Mouse (Mus musculus): ENCODE data around the gene Apba2. TPM values are rescaled to one million over a fixed set of nuclear protein-coding genes. Genes with fewer than 3 reads are reported as not detected.

The Apba2 gene
- polyA plus RNA-seq, 1 experiment from 2014 or later = 2.9 TPM

DNA sequence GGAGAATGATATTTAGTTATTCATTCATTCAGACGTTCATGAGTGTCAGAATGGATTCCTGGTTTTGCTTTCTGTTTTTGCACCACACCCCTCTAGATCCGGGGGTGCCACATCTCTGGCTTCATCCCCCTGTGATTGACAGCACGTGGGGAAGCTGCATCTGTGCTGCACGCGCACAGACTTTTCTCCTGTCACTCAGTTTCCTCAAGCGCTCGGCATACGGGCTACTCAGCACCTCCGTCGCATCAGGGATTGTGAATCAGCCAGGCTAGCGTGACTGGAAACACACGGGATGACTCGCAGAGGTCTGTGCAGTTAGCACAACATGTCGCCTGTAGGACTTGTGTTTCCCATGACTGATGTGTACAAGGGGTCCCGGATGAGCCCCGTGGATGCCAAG, 72.6 kb downstream of the Apba2 start:
- Histone ChIP-seq H3K4me1 (no peaks in the 10 kb centered on the region; the same call in 1 of the 2 replicates), H3K36me3 (no peaks in the 10 kb centered on the region), H3K9me3 (no peaks in the 10 kb centered on the region), H3K27me3 (no peaks in the 10 kb centered on the region), H3K9ac (no peak overlapping the region), H3K4me2 (no peak overlapping the region), H3K27ac (no peak overlapping the region), H3K4me3 (no peak overlapping the region)
- WGBS = 81% methylated on average over 16 of the region's 16 CpGs
- no peak for ATAC-seq (ENCODE audit: borderline replicate concordance, extremely low read depth, low FRiP score, low TSS enrichment)

DNA sequence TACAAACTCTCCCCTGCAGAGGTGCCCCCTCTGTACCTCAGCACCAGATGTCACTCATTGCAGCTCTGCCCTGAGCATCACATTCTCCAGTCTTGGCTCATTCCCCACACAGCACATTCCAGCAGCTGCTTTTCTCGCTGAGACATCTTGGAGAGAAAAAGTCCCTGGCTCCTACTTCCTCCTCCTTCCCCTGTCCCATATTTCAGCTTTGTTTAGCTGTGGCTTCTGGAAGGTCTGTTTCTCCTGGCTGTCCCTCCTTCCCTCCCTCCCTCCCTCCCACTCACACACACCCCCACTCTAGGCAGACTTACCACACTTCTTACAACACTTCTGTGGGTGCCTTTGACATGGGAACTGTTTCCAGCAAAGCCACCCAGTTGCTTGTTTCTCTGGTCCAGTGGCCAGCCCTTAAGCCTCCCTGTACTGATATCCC, 75.0 kb downstream of the Apba2 start:
- Histone ChIP-seq H3K27me3 (no peaks in the 10 kb centered on the region), H3K4me1 (no peaks in the 10 kb centered on the region), H3K9me3 (no peaks in the 10 kb centered on the region), H3K27ac (peak overlapping the region; percentile 55), H3K9ac (no peak overlapping the region), H3K4me2 (no peak overlapping the region), H3K36me3 (no peaks in the 10 kb centered on the region), H3K4me3 (no peak overlapping the region)
- peak; percentile 83 for ATAC-seq (ENCODE audit: borderline replicate concordance, extremely low read depth, low FRiP score, low TSS enrichment)
- WGBS = 21% methylated on average over 1 of the region's 1 CpGs

DNA sequence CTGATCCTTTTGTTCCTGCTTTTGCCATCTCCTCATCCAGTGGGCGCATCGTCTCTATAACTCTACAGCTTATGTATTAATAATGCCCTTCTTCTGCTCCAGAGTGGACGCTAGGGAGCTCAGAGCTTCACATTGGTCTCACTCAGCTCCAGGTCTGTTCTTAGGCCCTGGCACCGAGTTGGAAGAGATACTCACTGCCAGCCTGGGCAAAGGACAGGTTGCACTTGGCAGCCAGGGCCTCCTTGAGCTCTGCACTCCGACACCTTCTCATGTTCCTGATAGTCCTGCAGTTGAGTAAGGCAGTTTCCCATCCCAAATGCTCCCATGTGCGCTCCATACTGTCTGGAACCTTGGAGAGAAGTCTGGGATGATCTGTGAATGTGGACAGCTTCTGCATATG, 76.7 kb downstream of the Apba2 start:
- WGBS = 90% methylated on average over 6 of the region's 6 CpGs
- H3K36me3 ChIP-seq = no peaks in the 10 kb centered on the region
- no peaks in the 10 kb centered on the region for H3K4me1 ChIP-seq
- H3K27ac ChIP-seq = no peak overlapping the region
- no peak overlapping the region for H3K9ac ChIP-seq
- no peaks in the 10 kb centered on the region for H3K27me3 ChIP-seq
- no peak overlapping the region for H3K4me2 ChIP-seq
- H3K4me3 ChIP-seq = no peak overlapping the region
- ATAC-seq (ENCODE audit: borderline replicate concordance, extremely low read depth, low FRiP score, low TSS enrichment) = no peak
- no peaks in the 10 kb centered on the region for H3K9me3 ChIP-seq

DNA sequence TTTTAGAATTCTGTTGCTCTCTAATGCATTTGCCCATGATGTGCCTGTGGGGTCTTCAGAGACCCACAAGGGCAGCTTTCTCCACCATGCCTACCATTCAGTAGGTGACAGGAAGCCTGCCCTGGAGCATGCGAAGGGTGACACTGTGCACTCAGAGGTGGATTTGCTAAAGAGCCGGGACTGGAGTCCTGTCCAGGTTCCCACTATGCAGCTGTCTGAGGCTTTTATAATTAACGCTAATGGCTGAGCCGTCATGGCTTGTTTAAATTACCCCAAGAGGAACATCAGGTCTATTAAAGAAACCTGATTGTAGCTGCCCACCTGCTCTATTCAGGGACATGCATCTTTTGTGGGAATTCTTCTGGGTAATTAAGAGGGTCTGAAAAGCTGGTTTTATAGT, 78.4 kb downstream of the Apba2 start:
- Histone ChIP-seq H3K4me2 (no peak overlapping the region), H3K27me3 (no peaks in the 10 kb centered on the region), H3K36me3 (no peaks in the 10 kb centered on the region), H3K9ac (no peak overlapping the region), H3K27ac (no peak overlapping the region), H3K4me1 (no peaks in the 10 kb centered on the region), H3K9me3 (no peaks in the 10 kb centered on the region), H3K4me3 (no peak overlapping the region)
- WGBS = 64% methylated on average over 4 of the region's 4 CpGs
- ATAC-seq (ENCODE audit: borderline replicate concordance, extremely low read depth, low FRiP score, low TSS enrichment) = no peak

DNA sequence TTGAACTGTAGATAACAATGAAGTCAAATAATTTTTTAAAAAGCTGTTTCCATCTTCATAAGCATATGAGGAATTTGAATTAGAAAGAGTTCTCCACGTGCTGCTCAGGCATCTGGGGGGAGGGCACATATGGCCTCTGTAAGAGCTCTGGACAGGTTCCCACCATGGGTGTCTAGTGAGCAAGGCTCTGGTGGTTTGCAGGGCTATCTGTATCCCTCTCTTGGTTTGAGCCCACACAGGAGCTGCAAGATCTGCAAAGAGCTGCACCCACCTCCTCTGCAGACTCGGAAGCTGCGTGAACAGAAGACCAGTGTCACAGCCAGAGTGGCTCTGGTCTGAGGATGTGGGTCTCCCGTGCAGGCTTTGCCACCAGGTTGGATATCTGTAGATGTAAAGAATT, 78.8 kb downstream of the Apba2 start:
- Histone ChIP-seq H3K9me3 (no peaks in the 10 kb centered on the region), H3K4me1 (no peaks in the 10 kb centered on the region), H3K36me3 (no peaks in the 10 kb centered on the region), H3K27me3 (no peaks in the 10 kb centered on the region), H3K27ac (no peak overlapping the region), H3K9ac (no peak overlapping the region), H3K4me3 (no peak overlapping the region), H3K4me2 (no peak overlapping the region)
- no peak for ATAC-seq (ENCODE audit: borderline replicate concordance, extremely low read depth, low FRiP score, low TSS enrichment)
- WGBS = 60% methylated on average over 4 of the region's 4 CpGs

DNA sequence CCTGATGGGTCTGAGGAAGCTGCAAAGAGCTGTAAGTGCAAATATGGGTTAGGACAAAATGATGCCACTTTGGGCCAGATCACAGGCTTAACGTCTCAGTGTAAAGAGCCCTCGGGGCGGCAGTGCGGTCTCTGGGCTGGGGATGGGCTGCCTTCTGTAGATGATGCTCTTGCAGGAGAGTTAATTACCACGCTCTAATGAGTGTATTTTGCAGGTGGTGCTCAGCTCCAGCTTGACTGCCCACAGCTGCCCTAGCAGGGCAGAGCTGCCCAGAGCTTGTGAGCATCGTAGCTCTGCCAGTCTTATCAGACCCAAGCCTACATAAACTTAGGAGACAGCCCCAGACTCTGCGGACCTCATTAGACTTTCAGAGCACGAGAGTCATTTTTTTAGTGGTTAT, 80.9 kb downstream of the Apba2 start:
- Histone ChIP-seq H3K9ac (no peak overlapping the region), H3K4me2 (no peak overlapping the region), H3K27me3 (no peaks in the 10 kb centered on the region), H3K36me3 (no peaks in the 10 kb centered on the region), H3K9me3 (no peaks in the 10 kb centered on the region), H3K4me1 (no peaks in the 10 kb centered on the region), H3K27ac (no peak overlapping the region), H3K4me3 (no peak overlapping the region)
- 80% methylated on average over 8 of the region's 8 CpGs for WGBS
- ATAC-seq (ENCODE audit: borderline replicate concordance, extremely low read depth, low FRiP score, low TSS enrichment) = no peak

DNA sequence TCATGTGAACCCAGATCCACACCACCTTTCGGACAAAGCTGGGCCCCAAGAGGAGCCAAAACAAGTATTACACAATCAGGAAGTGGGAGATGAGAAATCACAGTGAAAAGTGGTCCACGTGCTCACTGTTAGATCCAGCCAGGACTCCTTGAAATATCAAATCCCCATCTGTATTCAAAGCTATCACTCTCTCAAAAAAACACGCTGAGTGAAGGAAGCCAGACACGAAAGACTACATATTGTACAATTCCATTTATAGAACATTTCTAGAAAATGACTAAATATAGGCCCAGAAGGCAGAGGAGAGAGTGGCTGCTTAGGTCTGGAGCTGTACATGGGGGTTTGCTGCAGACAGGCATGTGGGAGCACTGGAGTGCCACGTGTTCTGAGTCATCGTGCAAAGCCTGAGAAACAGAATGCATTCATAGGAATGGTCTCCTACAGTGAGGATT, 82.2 kb downstream of the Apba2 start:
- 72% methylated on average over 6 of the region's 6 CpGs for WGBS

DNA sequence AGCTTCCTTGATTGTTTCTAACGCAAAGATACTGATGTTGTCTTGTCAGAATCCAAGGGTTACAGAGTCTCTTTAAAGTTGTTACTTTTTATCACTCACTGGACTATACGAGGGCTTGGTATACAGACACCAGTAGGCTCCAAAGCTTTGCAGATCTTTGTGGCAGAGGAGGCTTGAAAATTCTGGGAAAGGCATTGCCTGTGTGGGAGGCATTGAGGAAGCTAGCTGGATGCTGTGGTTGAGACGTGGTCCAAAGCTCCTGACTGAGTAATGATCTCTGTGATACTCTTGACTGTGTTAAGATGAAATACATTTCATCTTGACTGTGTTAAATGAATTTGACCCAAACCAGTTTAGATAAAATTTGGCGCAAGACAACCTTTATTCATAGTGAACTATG, 84.6 kb downstream of the Apba2 start:
- ATAC-seq (ENCODE audit: borderline replicate concordance, extremely low read depth, low FRiP score, low TSS enrichment) = no peak
- no peaks in the 10 kb centered on the region for H3K36me3 ChIP-seq
- H3K9me3 ChIP-seq = no peaks in the 10 kb centered on the region
- H3K4me3 ChIP-seq = no peak overlapping the region
- no peak overlapping the region for H3K9ac ChIP-seq
- no peak overlapping the region for H3K27ac ChIP-seq
- H3K27me3 ChIP-seq = no peaks in the 10 kb centered on the region
- WGBS = 77% methylated on average over 4 of the region's 4 CpGs
- H3K4me1 ChIP-seq = no peaks in the 10 kb centered on the region
- H3K4me2 ChIP-seq = no peak overlapping the region

More for the DNA sequence above, 82.2 kb downstream of the Apba2 start:
- H3K36me3 ChIP-seq = no peaks in the 10 kb centered on the region
- no peak overlapping the region for H3K27ac ChIP-seq
- H3K4me2 ChIP-seq = no peak overlapping the region
- no peaks in the 10 kb centered on the region for H3K4me1 ChIP-seq
- H3K4me3 ChIP-seq = no peak overlapping the region
- H3K9me3 ChIP-seq = no peaks in the 10 kb centered on the region
- H3K9ac ChIP-seq = no peak overlapping the region
- ATAC-seq (ENCODE audit: borderline replicate concordance, extremely low read depth, low FRiP score, low TSS enrichment) = no peak
- no peaks in the 10 kb centered on the region for H3K27me3 ChIP-seq

DNA sequence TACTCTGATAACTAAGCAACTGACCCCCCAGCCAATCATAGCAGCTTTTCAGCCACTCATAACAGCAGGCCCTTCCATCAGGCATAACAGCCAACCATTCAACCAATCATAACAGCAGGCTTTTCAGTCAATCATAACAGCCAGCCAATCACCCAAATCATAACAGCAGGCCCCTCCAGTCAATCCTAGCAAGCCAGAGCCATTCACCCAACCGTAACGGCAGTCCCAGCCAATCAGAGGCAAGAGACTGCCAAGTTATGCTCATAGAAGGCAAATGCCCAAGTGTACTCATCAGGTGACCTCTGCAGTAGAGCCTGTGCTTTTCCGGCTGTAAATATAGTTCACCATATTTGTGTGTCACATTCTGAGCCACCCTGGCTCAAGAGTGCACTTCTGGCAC, 85.1 kb downstream of the Apba2 start:
- ATAC-seq (ENCODE audit: borderline replicate concordance, extremely low read depth, low FRiP score, low TSS enrichment) = no peak
- Histone ChIP-seq H3K9me3 (no peaks in the 10 kb centered on the region), H3K36me3 (no peaks in the 10 kb centered on the region), H3K4me1 (no peaks in the 10 kb centered on the region), H3K4me2 (no peak overlapping the region), H3K27ac (no peak overlapping the region), H3K4me3 (no peak overlapping the region), H3K27me3 (no peaks in the 10 kb centered on the region), H3K9ac (no peak overlapping the region)
- WGBS = 89% methylated on average over 3 of the region's 3 CpGs

DNA sequence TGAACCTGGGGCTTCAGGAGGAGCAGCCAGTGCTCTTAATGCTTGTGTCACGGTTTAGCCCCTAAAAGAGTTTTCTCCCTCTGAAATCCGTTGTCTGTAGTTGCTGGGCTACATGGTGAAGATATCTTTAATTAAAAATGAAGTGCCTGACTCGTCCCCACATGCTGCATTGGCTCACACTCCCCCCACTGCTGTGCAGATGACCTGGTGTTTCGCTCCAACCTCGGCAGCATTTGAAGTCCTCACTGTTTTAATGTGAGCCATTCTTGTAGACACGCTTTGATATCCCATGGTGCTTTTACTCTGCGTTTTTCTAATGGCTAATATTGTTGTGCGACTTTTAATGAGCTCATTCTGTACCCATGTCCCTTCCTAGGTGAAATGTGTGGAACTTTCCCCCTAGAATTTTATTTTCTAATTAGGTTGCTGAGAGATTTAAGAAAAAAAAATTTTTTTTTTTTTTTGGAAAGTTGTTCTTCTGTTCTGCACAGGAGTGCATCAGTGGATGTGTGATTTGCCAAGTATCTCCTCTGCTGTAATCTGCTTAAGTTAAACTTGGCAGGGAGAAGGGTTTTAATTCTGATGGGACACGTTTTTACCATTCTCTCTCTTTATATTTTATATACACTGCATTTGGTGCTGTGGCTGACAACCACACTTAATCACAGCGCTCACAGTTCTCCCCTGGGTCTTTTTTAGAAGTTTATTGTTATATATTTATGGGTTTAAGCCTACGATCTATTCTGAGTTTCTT, 87.3 kb downstream of the Apba2 start:
- ATAC-seq (ENCODE audit: borderline replicate concordance, extremely low read depth, low FRiP score, low TSS enrichment) = no peak
- H3K27ac ChIP-seq = no peak overlapping the region
- H3K36me3 ChIP-seq = no peaks in the 10 kb centered on the region
- no peaks in the 10 kb centered on the region for H3K27me3 ChIP-seq
- WGBS = 63% methylated on average over 11 of the region's 11 CpGs
- H3K9ac ChIP-seq = no peak overlapping the region
- no peaks in the 10 kb centered on the region for H3K4me1 ChIP-seq
- no peak overlapping the region for H3K4me2 ChIP-seq
- no peaks in the 10 kb centered on the region for H3K9me3 ChIP-seq
- no peak overlapping the region for H3K4me3 ChIP-seq

DNA sequence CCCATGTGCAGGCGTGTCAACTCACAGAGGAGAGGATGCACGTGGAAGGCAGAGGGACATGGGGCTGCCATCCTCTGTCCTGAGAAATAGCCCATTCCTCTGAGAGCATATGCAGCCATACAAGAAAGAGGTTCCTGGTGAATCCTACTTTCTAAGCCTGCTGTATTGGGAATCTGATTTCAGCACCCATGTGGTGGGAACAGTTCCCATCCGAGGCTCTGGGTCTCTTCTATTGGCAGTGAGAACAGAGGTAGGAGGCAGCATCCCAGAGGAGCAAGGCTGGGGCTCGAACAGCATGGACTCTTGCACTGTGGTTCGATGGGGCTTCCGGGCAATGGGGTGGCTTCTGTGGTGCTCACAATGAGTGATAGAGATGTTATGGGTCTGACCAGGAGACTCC, 93.8 kb downstream of the Apba2 start:
- no peak overlapping the region for H3K4me2 ChIP-seq
- no peak overlapping the region for H3K4me3 ChIP-seq
- H3K27me3 ChIP-seq = no peaks in the 10 kb centered on the region
- WGBS = 54% methylated on average over 6 of the region's 6 CpGs
- no peaks in the 10 kb centered on the region for H3K9me3 ChIP-seq
- no peaks in the 10 kb centered on the region for H3K4me1 ChIP-seq
- ATAC-seq (ENCODE audit: borderline replicate concordance, extremely low read depth, low FRiP score, low TSS enrichment) = no peak
- no peaks in the 10 kb centered on the region for H3K36me3 ChIP-seq
- H3K9ac ChIP-seq = no peak overlapping the region
- no peak overlapping the region for H3K27ac ChIP-seq

DNA sequence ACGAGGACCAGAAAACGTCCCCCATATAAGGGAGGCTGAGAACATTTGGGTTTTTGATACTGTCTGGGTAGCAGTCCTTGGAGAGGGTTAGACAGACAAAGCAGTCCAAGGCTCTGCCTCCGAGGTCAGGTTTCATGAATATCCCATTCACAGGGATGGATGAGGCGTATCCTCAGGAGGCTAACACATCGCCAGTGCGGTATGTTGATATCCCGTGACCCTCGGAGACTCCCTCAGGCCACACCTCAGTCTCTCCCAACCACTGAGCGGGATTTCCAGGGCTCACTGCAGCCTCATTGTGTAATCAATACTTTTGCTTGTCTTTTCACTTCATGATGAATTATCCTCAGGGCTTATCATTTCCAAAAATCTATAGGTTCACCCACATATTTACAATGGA, 95.1 kb downstream of the Apba2 start:
- H3K36me3 ChIP-seq = no peaks in the 10 kb centered on the region
- H3K4me2 ChIP-seq = no peak overlapping the region
- H3K4me1 ChIP-seq = no peaks in the 10 kb centered on the region
- no peak overlapping the region for H3K27ac ChIP-seq
- no peak for ATAC-seq (ENCODE audit: borderline replicate concordance, extremely low read depth, low FRiP score, low TSS enrichment)
- H3K9me3 ChIP-seq = no peaks in the 10 kb centered on the region
- no peak overlapping the region for H3K9ac ChIP-seq
- H3K27me3 ChIP-seq = no peaks in the 10 kb centered on the region
- WGBS = 72% methylated on average over 9 of the region's 9 CpGs
- no peak overlapping the region for H3K4me3 ChIP-seq

DNA sequence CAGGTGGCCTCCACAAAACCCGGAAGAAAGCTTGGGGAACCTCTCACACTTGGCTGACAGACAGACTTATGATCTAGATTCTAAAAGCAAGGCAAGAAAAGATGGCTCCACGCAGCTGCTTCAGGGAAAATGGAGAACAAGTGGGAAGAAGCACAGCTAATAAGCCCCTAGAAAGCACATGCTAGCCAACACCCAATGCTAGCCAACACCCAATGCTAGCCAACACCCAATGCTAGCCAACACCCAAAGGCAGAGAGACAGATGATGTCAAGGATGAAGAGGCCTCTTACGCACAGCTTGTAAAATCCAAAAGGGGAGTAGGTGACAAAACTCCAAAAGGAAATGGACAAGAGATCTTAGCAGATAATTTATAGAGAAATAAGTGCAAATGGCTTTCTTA, 108.4 kb downstream of the Apba2 start:
- WGBS = 85% methylated on average over 3 of the region's 3 CpGs
- Histone ChIP-seq H3K9ac (no peak overlapping the region), H3K9me3 (no peaks in the 10 kb centered on the region)

More for the DNA sequence above, 108.4 kb downstream of the Apba2 start:
- Histone ChIP-seq H3K4me3 (no peak overlapping the region), H3K27me3 (no peaks in the 10 kb centered on the region), H3K36me3 (no peaks in the 10 kb centered on the region), H3K27ac (no peak overlapping the region), H3K4me1 (no peaks in the 10 kb centered on the region), H3K4me2 (no peak overlapping the region)
- ATAC-seq (ENCODE audit: borderline replicate concordance, extremely low read depth, low FRiP score, low TSS enrichment) = no peak
